17 mouse cellular contexts compared by ENCODE assay signal in genomic region chr1:34063943-34064342, GRCm38 (mm10).
"Had no signal": no experiment of that assay in that cellular context is flagged by ENCODE, and none has a peak within 500 bp of the region (broad histone marks: within the 10 kb centered on the region; RNA-seq: fewer than 3 reads in every experiment).

No protein-coding gene starts in this region.

- H3K4me3 ChIP-seq: limb, embryonic 15.5 days; liver, embryonic 13.5 days; myocyte; neural tube, embryonic 12.5 days had no signal

- ATAC-seq: lung, postnatal 0 days; midbrain, embryonic 16.5 days had no signal

- H3K4me2 ChIP-seq: limb, embryonic 15.5 days; liver, embryonic 13.5 days; neural tube, embryonic 12.5 days had no signal

- H3K9ac ChIP-seq: limb, embryonic 15.5 days; liver, embryonic 13.5 days; neural tube, embryonic 12.5 days had no signal

- DNase-seq: kidney, adult 2 months; kidney, postnatal 36 days; layer of hippocampus, adult 9-11 months; layer of hippocampus, postnatal 36 days; liver, embryonic 13.5 days; lung, adult 18-20 months; lung, postnatal 36 days; retina, postnatal 1 day; right cerebral cortex, postnatal 4 days; spleen, adult 18-20 months; thymus, adult 18-20 months; thymus, postnatal 14 days had no signal

- H3K36me3 ChIP-seq: limb, embryonic 15.5 days; liver, embryonic 13.5 days; neural tube, embryonic 12.5 days had no signal

- H3K27me3 ChIP-seq: limb, embryonic 15.5 days; liver, embryonic 13.5 days; neural tube, embryonic 12.5 days had no signal

- H3K27ac ChIP-seq: limb, embryonic 15.5 days; liver, embryonic 13.5 days; neural tube, embryonic 12.5 days had no signal

- H3K9me3 ChIP-seq: limb, embryonic 15.5 days; liver, embryonic 13.5 days; neural tube, embryonic 12.5 days had no signal
